Mouse (Mus musculus) neutrophil, adult 5-6 weeks (primary cell): ENCODE measurements around the gene Rplp0. TPM values are rescaled to one million over a fixed set of nuclear protein-coding genes. Genes with fewer than 3 reads are reported as not detected.
"Not testable (repeated sequence)": the region's sequence is repeated elsewhere in the genome, so short reads cannot be mapped to it uniquely, and the experiment has no call there.

Experiments used
- ATAC-seq: fragments of 151-379, 151-347 bp; 2 replicates; pipeline ENCODE4 v1.8.0; 2017; ENCODE audit warnings: mild to moderate bottlenecking, moderate TSS enrichment; ENCODE audit not compliant: insufficient number of reproducible peaks, poor library complexity, low FRiP score, severe bottlenecking; ENCODE audit errors: extremely low read depth
- total RNA-seq: library from RNA; stranded (forward); fragments of 200-1000 nt; gene quantifications from 2 replicates; pipeline ENCODE4 v1.2.3, GENCODE M21; 2017

Rplp0 gene
- total RNA-seq, 1 experiment from 2014 or later: 808 TPM

- ATAC-seq: no peak
Measured at GRCm38 (mm10) chr5:115571086-115571485, 11.8 kb downstream of the Rplp0 start.

GRCm38 (mm10) chr5:115572679-115573535, 13.6 kb downstream of the Rplp0 start:
- no peak for ATAC-seq

- ATAC-seq: no peak
Measured at GRCm38 (mm10) chr5:115574992-115575391, 15.7 kb downstream of the Rplp0 start.

GRCm38 (mm10) chr5:115577686-115578085, 18.4 kb downstream of the Rplp0 start:
- ATAC-seq: not testable (repeated sequence)

GRCm38 (mm10) chr5:115578922-115579321, 19.7 kb downstream of the Rplp0 start:
- no peak for ATAC-seq

GRCm38 (mm10) chr5:115579363-115579762, 20.1 kb downstream of the Rplp0 start:
- ATAC-seq: no peak

GRCm38 (mm10) chr5:115580229-115581001, 21.1 kb downstream of the Rplp0 start:
- no peak for ATAC-seq

GRCm38 (mm10) chr5:115581662-115582061, 22.4 kb downstream of the Rplp0 start:
- ATAC-seq: no peak

GRCm38 (mm10) chr5:115585616-115586015, 26.3 kb downstream of the Rplp0 start:
- ATAC-seq: no peak

- ATAC-seq: no peak
Measured at GRCm38 (mm10) chr5:115586166-115586565, 26.9 kb downstream of the Rplp0 start.

GRCm38 (mm10) chr5:115586780-115587179, 27.5 kb downstream of the Rplp0 start:
- no peak for ATAC-seq

- no peak for ATAC-seq
Measured at GRCm38 (mm10) chr5:115591028-115591427, 31.8 kb downstream of the Rplp0 start.

- ATAC-seq: no peak
Measured at GRCm38 (mm10) chr5:115591506-115591905, 32.2 kb downstream of the Rplp0 start.

GRCm38 (mm10) chr5:115603561-115603960, 44.3 kb downstream of the Rplp0 start:
- ATAC-seq: no peak

GRCm38 (mm10) chr5:115611566-115611965, 52.3 kb downstream of the Rplp0 start:
- ATAC-seq: no peak

Other genes starting within 250 kb of the Rplp0 start
- 51.2 and 55.9 TPM in 2 replicates for gene Srsf9, start 232.3 kb upstream of the Rplp0 start, total RNA-seq
- 3.4 and 9.5 TPM in 2 replicates for gene Gatc, start 218.3 kb upstream of the Rplp0 start, total RNA-seq
- 12.7 and 12.8 TPM in 2 replicates for gene Triap1, start 218.2 kb upstream of the Rplp0 start, total RNA-seq
- 49.6 and 60.8 TPM in 2 replicates for gene Cox6a1, start 210.5 kb upstream of the Rplp0 start, total RNA-seq
- not detected in 2 replicates for gene Msi1, start 129.9 kb upstream of the Rplp0 start, total RNA-seq
- gene Pla2g1b, start 93.2 kb upstream of the Rplp0 start, total RNA-seq: not detected in 2 replicates
- gene Sirt4, start 74.7 kb upstream of the Rplp0 start, total RNA-seq: 6.1 and 11.3 TPM in 2 replicates
- gene Pxn, start 52.8 kb upstream of the Rplp0 start, total RNA-seq: 242 and 288 TPM in 2 replicates
- 37.0 and 39.8 TPM in 2 replicates for gene Gcn1l1, start 5.8 kb downstream of the Rplp0 start, total RNA-seq
- 63.9 and 67.8 TPM in 2 replicates for gene Rab35, start 72.4 kb downstream of the Rplp0 start, total RNA-seq
- gene Bicdl1, start 172.2 kb downstream of the Rplp0 start, total RNA-seq: 11.4 and 12.5 TPM in 2 replicates